Mouse (Mus musculus) lung, postnatal 0 days (tissue): ENCODE measurements around the gene Kcnj5.

Experiments used
- CTCF ChIP-seq: IDR thresholded peaks from 2 replicates; pipeline ENCODE4 v1.5.1; 2016; ENCODE audit warnings: antibody characterized with exemption, mild to moderate bottlenecking
- EP300 ChIP-seq: IDR thresholded peaks from 2 replicates; pipeline ENCODE4 v1.6.1; 2016; ENCODE audit warnings: antibody characterized with exemption, mild to moderate bottlenecking, control low read depth

GRCm38 (mm10) chr9:32292686-32293085 lies 51.5 kb downstream of the Kcnj5 start:
- TF ChIP-seq CTCF (no peak), EP300 (no peak)
